Mouse (Mus musculus): ENCODE data around the gene Fam129c. TPM values are rescaled to one million over a fixed set of nuclear protein-coding genes. Genes with fewer than 3 reads are reported as not detected.

Gene Fam129c
- polyA plus RNA-seq, 1 experiment from 2014 or later = 2.8 TPM

- Histone ChIP-seq H3K4me3 (replicated peaks; ENCODE audit: low read depth, low read length) (no peak overlapping the region), H3K9me3 (replicated peaks; ENCODE audit: low read length) (no peaks in the 10 kb centered on the region), H3K27ac (no peak overlapping the region), H3K36me3 (ENCODE audit: insufficient read depth, low read length) (peaks cover 5% of the 10 kb centered on the region; the same call in 1 of the 2 replicates), H3K4me1 (replicated peaks; ENCODE audit: insufficient read depth, low read length) (no peaks in the 10 kb centered on the region), H3K9ac (ENCODE audit: low read depth, low read length) (no peak overlapping the region), H3K4me2 (ENCODE audit: low read length) (no peak overlapping the region), H3K27me3 (ENCODE audit: insufficient read depth, low read length) (no peaks in the 10 kb centered on the region)
- TF ChIP-seq CTCF (IDR thresholded peaks at IDR 0.05; ENCODE audit: low read depth) = no peak
- 91% methylated on average over 14 of the region's 14 CpGs for WGBS
- DNase-seq (ENCODE audit: low spot score) (no peak), ATAC-seq (replicated peaks; ENCODE audit: low FRiP score, low read depth) (no peak)
These were observed 18.0 kb upstream of the Fam129c start for GRCm38 (mm10) chr8:71579476-71579875.

- peaks cover 12% of the 10 kb centered on the region; the same call in 1 of the 2 replicates for H3K36me3 ChIP-seq (ENCODE audit: insufficient read depth, low read length)
- no peak overlapping the region for H3K4me3 ChIP-seq (replicated peaks; ENCODE audit: low read depth, low read length)
- H3K4me2 ChIP-seq (ENCODE audit: low read length) = no peak overlapping the region
- no peak overlapping the region for H3K27ac ChIP-seq
- no peak overlapping the region for H3K9ac ChIP-seq (ENCODE audit: low read depth, low read length)
- TF ChIP-seq CTCF (IDR thresholded peaks at IDR 0.05; ENCODE audit: low read depth) = no peak
- DNase-seq (ENCODE audit: low spot score) (no peak), ATAC-seq (replicated peaks; ENCODE audit: low FRiP score, low read depth) (no peak)
- 65% methylated on average over 9 of the region's 9 CpGs for WGBS
- no peaks in the 10 kb centered on the region for H3K27me3 ChIP-seq (ENCODE audit: insufficient read depth, low read length)
- no peaks in the 10 kb centered on the region for H3K9me3 ChIP-seq (replicated peaks; ENCODE audit: low read length)
- no peaks in the 10 kb centered on the region for H3K4me1 ChIP-seq (replicated peaks; ENCODE audit: insufficient read depth, low read length)
These were observed 17.2 kb upstream of the Fam129c start for GRCm38 (mm10) chr8:71580201-71580600.

GRCm38 (mm10) chr8:71586891-71587290, 10.6 kb upstream of the Fam129c start:
- no peak for ATAC-seq (replicated peaks; ENCODE audit: low FRiP score, low read depth)
- no peak overlapping the region for H3K27ac ChIP-seq
- no peak overlapping the region for H3K4me3 ChIP-seq (replicated peaks; ENCODE audit: low read depth, low read length)
- no peak overlapping the region for H3K4me2 ChIP-seq (ENCODE audit: low read length)
- no peaks in the 10 kb centered on the region for H3K27me3 ChIP-seq (ENCODE audit: insufficient read depth, low read length)
- no peaks in the 10 kb centered on the region for H3K4me1 ChIP-seq (replicated peaks; ENCODE audit: insufficient read depth, low read length)
- H3K9me3 ChIP-seq (replicated peaks; ENCODE audit: low read length) = no peaks in the 10 kb centered on the region
- H3K36me3 ChIP-seq (ENCODE audit: insufficient read depth, low read length) = peaks cover 15% of the 10 kb centered on the region; the same call in 1 of the 2 replicates
- H3K9ac ChIP-seq (ENCODE audit: low read depth, low read length) = no peak overlapping the region
- TF ChIP-seq CTCF (IDR thresholded peaks at IDR 0.05; ENCODE audit: low read depth) = peak; percentile 75
- peak; percentile 58 for DNase-seq (ENCODE audit: low spot score)
- 74% methylated on average over 2 of the region's 2 CpGs for WGBS

GRCm38 (mm10) chr8:71588762-71589161, 8.7 kb upstream of the Fam129c start:
- no peak overlapping the region for H3K9ac ChIP-seq (ENCODE audit: low read depth, low read length)
- no peak for DNase-seq (ENCODE audit: low spot score)
- TF ChIP-seq CTCF (IDR thresholded peaks at IDR 0.05; ENCODE audit: low read depth) = no peak
- H3K4me1 ChIP-seq (replicated peaks; ENCODE audit: insufficient read depth, low read length) = peaks cover 12% of the 10 kb centered on the region; the same call in 1 of the 2 replicates
- no peaks in the 10 kb centered on the region for H3K9me3 ChIP-seq (replicated peaks; ENCODE audit: low read length)
- no peaks in the 10 kb centered on the region for H3K27me3 ChIP-seq (ENCODE audit: insufficient read depth, low read length)
- 77% methylated on average over 3 of the region's 3 CpGs for WGBS
- no peak overlapping the region for H3K27ac ChIP-seq
- ATAC-seq (replicated peaks; ENCODE audit: low FRiP score, low read depth) = no peak
- H3K4me3 ChIP-seq (replicated peaks; ENCODE audit: low read depth, low read length) = no peak overlapping the region
- no peak overlapping the region for H3K4me2 ChIP-seq (ENCODE audit: low read length)
- H3K36me3 ChIP-seq (ENCODE audit: insufficient read depth, low read length) = peaks cover 15% of the 10 kb centered on the region; the same call in 1 of the 2 replicates

- H3K4me3 ChIP-seq (replicated peaks; ENCODE audit: low read depth, low read length) = peak overlapping the region; percentile 75
- H3K4me2 ChIP-seq (ENCODE audit: low read length) = peak overlapping the region; percentile 95
- H3K27ac ChIP-seq = peak overlapping the region; percentile 99; the same call in 1 of the 2 replicates
These were observed 6.4 kb upstream of the Fam129c start for GRCm38 (mm10) chr8:71591017-71591416.

GRCm38 (mm10) chr8:71591471-71592373, 5.7 kb upstream of the Fam129c start, which contains the start of gene Pgls:
Gene Pgls (plus strand): TSS chr8:71592176.
- ATAC-seq (replicated peaks; ENCODE audit: low FRiP score, low read depth) (peak; percentile 81), DNase-seq (ENCODE audit: low spot score) (peak; percentile 95)
- Histone ChIP-seq H3K4me3 (replicated peaks; ENCODE audit: low read depth, low read length) (peak within 1 kb of the TSS; percentile 75), H3K9me3 (replicated peaks; ENCODE audit: low read length) (no peaks in the 10 kb centered on the region), H3K9ac (ENCODE audit: low read depth, low read length) (peak within 1 kb of the TSS; percentile 84), H3K27ac (peak within 1 kb of the TSS; percentile 99), H3K4me2 (ENCODE audit: low read length) (peak within 1 kb of the TSS; percentile 95), H3K36me3 (ENCODE audit: insufficient read depth, low read length) (no peaks in the 10 kb centered on the region), H3K4me1 (replicated peaks; ENCODE audit: insufficient read depth, low read length) (peaks cover 22% of the 10 kb centered on the region; the same call in 1 of the 2 replicates), H3K27me3 (ENCODE audit: insufficient read depth, low read length) (no peaks in the 10 kb centered on the region)
- no peak for TF ChIP-seq CTCF (IDR thresholded peaks at IDR 0.05; ENCODE audit: low read depth)
- under 1% methylated on average over 71 of the region's 71 CpGs for WGBS

More at GRCm38 (mm10) chr8:71591017-71591416, 6.4 kb upstream of the Fam129c start:
- peaks cover 19% of the 10 kb centered on the region; the same call in 1 of the 2 replicates for H3K4me1 ChIP-seq (replicated peaks; ENCODE audit: insufficient read depth, low read length)
- no peaks in the 10 kb centered on the region for H3K27me3 ChIP-seq (ENCODE audit: insufficient read depth, low read length)
- H3K36me3 ChIP-seq (ENCODE audit: insufficient read depth, low read length) = no peaks in the 10 kb centered on the region
- ATAC-seq (replicated peaks; ENCODE audit: low FRiP score, low read depth) = no peak
- H3K9me3 ChIP-seq (replicated peaks; ENCODE audit: low read length) = no peaks in the 10 kb centered on the region
- WGBS = 11% methylated on average over 5 of the region's 5 CpGs
- no peak for DNase-seq (ENCODE audit: low spot score)
- H3K9ac ChIP-seq (ENCODE audit: low read depth, low read length) = peak overlapping the region; percentile 84
- no peak for TF ChIP-seq CTCF (IDR thresholded peaks at IDR 0.05; ENCODE audit: low read depth)
